ENCODE assay signal across 15 mouse cellular contexts in genomic region chr7:89769106-89769896, GRCm38 (mm10).
A peak's percentile ranks its signal among the peaks of the same experiment; 100 is the strongest.
DNase-seq lines count a peak whose midpoint lies in the region; ATAC-seq and TF ChIP-seq lines count a peak whose summit lies in the region.
"Had no signal": no experiment of that assay in that cellular context is flagged by ENCODE, and none has a peak within 500 bp of the region (broad histone marks: within the 10 kb centered on the region; RNA-seq: fewer than 3 reads in every experiment).

No protein-coding gene starts in this region.

- no peak for TF ChIP-seq CTCF in lung, embryonic 14.5 days (IDR thresholded peaks at IDR 0.05; ENCODE audit: low read depth)

- H3K27me3 ChIP-seq in forebrain, embryonic 10.5 days (ENCODE audit: poor library complexity, severe bottlenecking): 0 out of 2 replicates have a peak, but pooled peaks cover 5% of the 10 kb centered on the region
- H3K27me3 ChIP-seq in forebrain, embryonic 13.5 days: no peaks in the 10 kb centered on the region
- H3K27me3 ChIP-seq in lung, embryonic 14.5 days (ENCODE audit: insufficient read depth, low read length): no peaks in the 10 kb centered on the region
- no peaks in the 10 kb centered on the region for H3K27me3 ChIP-seq in limb, embryonic 13.5 days
- no peaks in the 10 kb centered on the region for H3K27me3 ChIP-seq in neural tube, embryonic 15.5 days (replicated peaks)
- H3K27me3 ChIP-seq: heart, embryonic 15.5 days; kidney, embryonic 15.5 days; neural tube, embryonic 13.5 days had no signal

- H3K27ac ChIP-seq in forebrain, embryonic 10.5 days: peak overlapping the region; percentile 62
- H3K27ac ChIP-seq in forebrain, embryonic 13.5 days: no peak overlapping the region
- H3K27ac ChIP-seq in lung, embryonic 14.5 days (ENCODE audit: low read depth): peak overlapping the region; percentile 73; the same call in 1 of the 2 replicates
- H3K27ac ChIP-seq in limb, embryonic 13.5 days: peak overlapping the region; percentile 77
- H3K27ac ChIP-seq in neural tube, embryonic 15.5 days (replicated peaks): no peak overlapping the region
- H3K27ac ChIP-seq: heart, embryonic 15.5 days; kidney, embryonic 15.5 days; neural tube, embryonic 13.5 days had no signal

- no peaks in the 10 kb centered on the region for H3K9me3 ChIP-seq in forebrain, embryonic 10.5 days
- no peaks in the 10 kb centered on the region for H3K9me3 ChIP-seq in forebrain, embryonic 13.5 days (replicated peaks)
- H3K9me3 ChIP-seq in lung, embryonic 14.5 days (ENCODE audit: low read depth, low read length): no peaks in the 10 kb centered on the region
- no peaks in the 10 kb centered on the region for H3K9me3 ChIP-seq in limb, embryonic 13.5 days
- no peaks in the 10 kb centered on the region for H3K9me3 ChIP-seq in neural tube, embryonic 15.5 days (replicated peaks)
- H3K9me3 ChIP-seq: heart, embryonic 15.5 days; kidney, embryonic 15.5 days; neural tube, embryonic 13.5 days had no signal

- no peak for ATAC-seq in forebrain, embryonic 13.5 days
- ATAC-seq in lung, embryonic 14.5 days (ENCODE audit: insufficient read depth): no peak
- ATAC-seq in limb, embryonic 13.5 days (ENCODE audit: low FRiP score, low read depth): peak; percentile 48; the same call in 1 of the 2 replicates
- no peak for ATAC-seq in neural tube, embryonic 15.5 days (ENCODE audit: low FRiP score)
- ATAC-seq: liver, postnatal 0 days had no signal

- no peak for DNase-seq in forebrain, embryonic 10.5 days (ENCODE audit: extremely low spot score, low spot score)
- no peak for DNase-seq in lung, embryonic 14.5 days
- no peak for DNase-seq in lung, postnatal 4 days
- peak; percentile 50 for DNase-seq in brain, adult 2 months (ENCODE audit: low read depth, low spot score)
- DNase-seq in spleen, postnatal 14 days (ENCODE audit: low spot score in 2 of 2): no peak
- DNase-seq: adrenal gland, postnatal 25 days; liver, postnatal 0 days; right cerebral cortex, adult 18-20 months had no signal

- H3K4me2 ChIP-seq in forebrain, embryonic 13.5 days: no peak overlapping the region
- H3K4me2 ChIP-seq in lung, embryonic 14.5 days: no peak overlapping the region
- H3K4me2 ChIP-seq in limb, embryonic 13.5 days (replicated peaks): no peak overlapping the region
- no peak overlapping the region for H3K4me2 ChIP-seq in neural tube, embryonic 15.5 days
- H3K4me2 ChIP-seq: heart, embryonic 15.5 days; kidney, embryonic 15.5 days; neural tube, embryonic 13.5 days had no signal

- no peak overlapping the region for H3K9ac ChIP-seq in forebrain, embryonic 13.5 days
- no peak overlapping the region for H3K9ac ChIP-seq in lung, embryonic 14.5 days
- H3K9ac ChIP-seq in limb, embryonic 13.5 days: no peak overlapping the region
- no peak overlapping the region for H3K9ac ChIP-seq in neural tube, embryonic 15.5 days (replicated peaks)
- H3K9ac ChIP-seq: heart, embryonic 15.5 days; kidney, embryonic 15.5 days; liver, postnatal 0 days; neural tube, embryonic 13.5 days had no signal

- no peak overlapping the region for H3K4me3 ChIP-seq in forebrain, embryonic 10.5 days
- no peak overlapping the region for H3K4me3 ChIP-seq in forebrain, embryonic 13.5 days
- no peak overlapping the region for H3K4me3 ChIP-seq in lung, embryonic 14.5 days (ENCODE audit: low read depth, low read length)
- H3K4me3 ChIP-seq in limb, embryonic 13.5 days: no peak overlapping the region
- no peak overlapping the region for H3K4me3 ChIP-seq in neural tube, embryonic 15.5 days (replicated peaks)
- H3K4me3 ChIP-seq: erythroblast, embryonic 14.5 days; heart, embryonic 15.5 days; kidney, embryonic 15.5 days; neural tube, embryonic 13.5 days had no signal

- WGBS in forebrain, embryonic 10.5 days: 50% methylated on average over 9 of the region's 9 CpGs
- WGBS in forebrain, embryonic 13.5 days: 42% methylated on average over 9 of the region's 9 CpGs
- 26% methylated on average over 9 of the region's 9 CpGs for WGBS in lung, embryonic 14.5 days
- WGBS in limb, embryonic 13.5 days: 18% methylated on average over 9 of the region's 9 CpGs
- WGBS in neural tube, embryonic 15.5 days: 23% methylated on average over 9 of the region's 9 CpGs

- H3K4me1 ChIP-seq in forebrain, embryonic 10.5 days: peaks cover 69% of the 10 kb centered on the region
- H3K4me1 ChIP-seq in forebrain, embryonic 13.5 days: peaks cover 24% of the 10 kb centered on the region
- H3K4me1 ChIP-seq in lung, embryonic 14.5 days (ENCODE audit: insufficient read depth): peaks cover 9% of the 10 kb centered on the region; the same call in 1 of the 2 replicates
- H3K4me1 ChIP-seq in limb, embryonic 13.5 days: peaks cover 35% of the 10 kb centered on the region
- H3K4me1 ChIP-seq in neural tube, embryonic 15.5 days: no peaks in the 10 kb centered on the region

- H3K36me3 ChIP-seq in forebrain, embryonic 10.5 days (replicated peaks): no peaks in the 10 kb centered on the region
- H3K36me3 ChIP-seq in forebrain, embryonic 13.5 days (ENCODE audit: poor library complexity, severe bottlenecking): no peaks in the 10 kb centered on the region
- H3K36me3 ChIP-seq in lung, embryonic 14.5 days (ENCODE audit: insufficient read depth): no peaks in the 10 kb centered on the region
- H3K36me3 ChIP-seq in limb, embryonic 13.5 days: no peaks in the 10 kb centered on the region
- no peaks in the 10 kb centered on the region for H3K36me3 ChIP-seq in neural tube, embryonic 15.5 days
- H3K36me3 ChIP-seq: heart, embryonic 15.5 days; kidney, embryonic 15.5 days; neural tube, embryonic 13.5 days had no signal

Comparison
In these comparisons a context has a peak if more than half of its experiments do, and no peak if none do; other contexts are left out.
1. H3K27ac ChIP-seq: peak in forebrain, embryonic 10.5 days (single experiment), lung, embryonic 14.5 days (single experiment) and limb, embryonic 13.5 days (single experiment); none in forebrain, embryonic 13.5 days (single experiment) and neural tube, embryonic 15.5 days (single experiment).